Mouse (Mus musculus) midbrain, embryonic 12.5 days (tissue): ENCODE measurements around the gene Tbc1d5. TPM values are rescaled to one million over a fixed set of nuclear protein-coding genes. Genes with fewer than 3 reads are reported as not detected.

Experiments used
- ATAC-seq: fragments of 200-750 bp; cut with Nextera tagmentation; 2 replicates; pipeline ENCODE4 v1.8.0; 2017; ENCODE audit warnings: low read depth, moderate TSS enrichment, moderate library complexity; ENCODE audit not compliant: low FRiP score
- H3K27ac ChIP-seq: fragments of 300-500 bp; sonication (generic); replicated peaks from 2 replicates; pipeline ENCODE4 v1.5.1; 2016; ENCODE audit warnings: mild to moderate bottlenecking
- H3K27me3 ChIP-seq: fragments of 300-500 bp; sonication (generic); 2 replicates; pipeline ENCODE4 v1.6.1; 2016; ENCODE audit warnings: mild to moderate bottlenecking
- H3K36me3 ChIP-seq: fragments of 300-500 bp; sonication (generic); 2 replicates; pipeline ENCODE4 v1.6.1; 2016
- H3K4me1 ChIP-seq: fragments of 300-500 bp; sonication (generic); 2 replicates; pipeline ENCODE4 v1.6.1; 2016
- H3K4me2 ChIP-seq: fragments of 300-500 bp; sonication (generic); replicated peaks from 2 replicates; pipeline ENCODE4 v1.6.1; 2016; ENCODE audit warnings: mild to moderate bottlenecking, moderate library complexity
- H3K4me3 ChIP-seq: fragments of 300-500 bp; sonication (generic); 2 replicates; pipeline ENCODE4 v1.5.1; 2016; ENCODE audit warnings: mild to moderate bottlenecking
- H3K9ac ChIP-seq: fragments of 300-500 bp; sonication (generic); replicated peaks from 2 replicates; pipeline ENCODE4 v1.6.1; 2016; ENCODE audit warnings: mild to moderate bottlenecking, moderate library complexity
- H3K9me3 ChIP-seq: fragments of 300-500 bp; sonication (generic); 2 replicates; pipeline ENCODE4 v1.6.1; 2016; ENCODE audit warnings: mild to moderate bottlenecking
- WGBS: fragments of 180-500 bp; shearing (Covaris S2); methylation state at CpG from one replicate; pipeline ENCODE4 v1.1.7; 2016; 5-methylcytosine and 5-hydroxymethylcytosine counted together
- polyA plus RNA-seq: library from polyadenylated mRNA; unstranded; fragments of >200 nt; fragmentation: Nextera tagmentation; extraction: Ambion mirVana; gene quantifications from 2 replicates; pipeline ENCODE4 v1.2.1, GENCODE M21; 2016

Gene Tbc1d5
- polyA plus RNA-seq, 1 experiment from 2014 or later, result 13.3 TPM

GRCm38 (mm10) chr17:50954313-50954712, 224.8 kb downstream of the Tbc1d5 start:
- WGBS, result 86% methylated on average over 9 of the region's 9 CpGs
- no peak overlapping the region for H3K4me2 ChIP-seq

GRCm38 (mm10) chr17:50922308-50922707, 256.8 kb downstream of the Tbc1d5 start:
- Histone ChIP-seq H3K4me1 (no peaks in the 10 kb centered on the region), H3K9me3 (no peaks in the 10 kb centered on the region), H3K9ac (no peak overlapping the region), H3K27me3 (no peaks in the 10 kb centered on the region), H3K36me3 (no peaks in the 10 kb centered on the region), H3K4me3 (no peak overlapping the region), H3K4me2 (no peak overlapping the region), H3K27ac (no peak overlapping the region)
- 91% methylated on average over 2 of the region's 2 CpGs for WGBS
- no peak for ATAC-seq

More at GRCm38 (mm10) chr17:50954313-50954712, 224.8 kb downstream of the Tbc1d5 start:
- Histone ChIP-seq H3K9me3 (no peaks in the 10 kb centered on the region), H3K9ac (no peak overlapping the region), H3K4me3 (no peak overlapping the region), H3K4me1 (no peaks in the 10 kb centered on the region), H3K27me3 (no peaks in the 10 kb centered on the region), H3K36me3 (no peaks in the 10 kb centered on the region), H3K27ac (no peak overlapping the region)
- ATAC-seq, result peak; percentile 52; the same call in 1 of the 2 replicates

- Histone ChIP-seq H3K4me1 (no peaks in the 10 kb centered on the region), H3K27ac (no peak overlapping the region), H3K4me3 (no peak overlapping the region), H3K9me3 (no peaks in the 10 kb centered on the region), H3K9ac (no peak overlapping the region), H3K27me3 (no peaks in the 10 kb centered on the region), H3K36me3 (no peaks in the 10 kb centered on the region), H3K4me2 (no peak overlapping the region)
- 97% methylated on average over 2 of the region's 2 CpGs for WGBS
- no peak for ATAC-seq
Measured at GRCm38 (mm10) chr17:50915216-50915615, 263.9 kb downstream of the Tbc1d5 start.

- Histone ChIP-seq H3K4me3 (no peak overlapping the region), H3K9ac (no peak overlapping the region), H3K4me2 (no peak overlapping the region), H3K4me1 (peaks cover 8% of the 10 kb centered on the region; the same call in 1 of the 2 replicates), H3K36me3 (no peaks in the 10 kb centered on the region), H3K27me3 (no peaks in the 10 kb centered on the region), H3K9me3 (no peaks in the 10 kb centered on the region), H3K27ac (no peak overlapping the region)
- ATAC-seq, result peak; percentile 75
- 69% methylated on average over 6 of the region's 6 CpGs for WGBS
Measured at GRCm38 (mm10) chr17:50908568-50909335, 270.4 kb downstream of the Tbc1d5 start.

GRCm38 (mm10) chr17:50908160-50908559, 271.0 kb downstream of the Tbc1d5 start:
- Histone ChIP-seq H3K9ac (no peak overlapping the region), H3K4me1 (peaks cover 8% of the 10 kb centered on the region; the same call in 1 of the 2 replicates), H3K27ac (no peak overlapping the region), H3K4me3 (no peak overlapping the region), H3K27me3 (no peaks in the 10 kb centered on the region), H3K9me3 (no peaks in the 10 kb centered on the region), H3K4me2 (no peak overlapping the region), H3K36me3 (no peaks in the 10 kb centered on the region)
- ATAC-seq, result 0 out of 2 replicates have a peak, but pooled peaks have one; percentile 39
- WGBS, result 69% methylated on average over 4 of the region's 4 CpGs

- no peak for ATAC-seq
- Histone ChIP-seq H3K27ac (no peak overlapping the region), H3K9me3 (no peaks in the 10 kb centered on the region), H3K36me3 (no peaks in the 10 kb centered on the region), H3K4me2 (no peak overlapping the region), H3K27me3 (no peaks in the 10 kb centered on the region), H3K4me1 (peaks cover 8% of the 10 kb centered on the region; the same call in 1 of the 2 replicates), H3K4me3 (no peak overlapping the region), H3K9ac (no peak overlapping the region)
- 28% methylated on average over 1 of the region's 1 CpGs for WGBS
Measured at GRCm38 (mm10) chr17:50906630-50907029, 272.5 kb downstream of the Tbc1d5 start.

GRCm38 (mm10) chr17:50904463-50904862, 274.7 kb downstream of the Tbc1d5 start:
- no peak for ATAC-seq
- no peaks in the 10 kb centered on the region for H3K36me3 ChIP-seq
- 87% methylated on average over 3 of the region's 3 CpGs for WGBS

GRCm38 (mm10) chr17:50897867-50898266, 281.3 kb downstream of the Tbc1d5 start:
- 87% methylated on average over 7 of the region's 7 CpGs for WGBS
- H3K9ac ChIP-seq, result no peak overlapping the region
- H3K4me1 ChIP-seq, result no peaks in the 10 kb centered on the region
- no peaks in the 10 kb centered on the region for H3K9me3 ChIP-seq
- no peak for ATAC-seq
- H3K27me3 ChIP-seq, result no peaks in the 10 kb centered on the region
- no peak overlapping the region for H3K4me3 ChIP-seq
- no peak overlapping the region for H3K27ac ChIP-seq
- H3K36me3 ChIP-seq, result no peaks in the 10 kb centered on the region
- no peak overlapping the region for H3K4me2 ChIP-seq

More at GRCm38 (mm10) chr17:50904463-50904862, 274.7 kb downstream of the Tbc1d5 start:
- H3K4me2 ChIP-seq, result no peak overlapping the region
- no peak overlapping the region for H3K9ac ChIP-seq
- H3K4me1 ChIP-seq, result peaks cover 8% of the 10 kb centered on the region; the same call in 1 of the 2 replicates
- H3K27me3 ChIP-seq, result no peaks in the 10 kb centered on the region
- no peak overlapping the region for H3K27ac ChIP-seq
- no peak overlapping the region for H3K4me3 ChIP-seq
- H3K9me3 ChIP-seq, result no peaks in the 10 kb centered on the region

- H3K4me1 ChIP-seq, result no peaks in the 10 kb centered on the region
- no peaks in the 10 kb centered on the region for H3K9me3 ChIP-seq
- 98% methylated on average over 1 of the region's 1 CpGs for WGBS
- no peaks in the 10 kb centered on the region for H3K36me3 ChIP-seq
- H3K27ac ChIP-seq, result no peak overlapping the region
- ATAC-seq, result no peak
- H3K4me3 ChIP-seq, result no peak overlapping the region
- H3K9ac ChIP-seq, result no peak overlapping the region
- no peak overlapping the region for H3K4me2 ChIP-seq
- no peaks in the 10 kb centered on the region for H3K27me3 ChIP-seq
Measured at GRCm38 (mm10) chr17:50889475-50889874, 289.7 kb downstream of the Tbc1d5 start.

- H3K36me3 ChIP-seq, result no peaks in the 10 kb centered on the region
Measured at GRCm38 (mm10) chr17:50879910-50880309, 299.2 kb downstream of the Tbc1d5 start.

GRCm38 (mm10) chr17:50876451-50876850, 302.7 kb downstream of the Tbc1d5 start:
- no peaks in the 10 kb centered on the region for H3K4me1 ChIP-seq
- H3K9ac ChIP-seq, result no peak overlapping the region
- H3K9me3 ChIP-seq, result no peaks in the 10 kb centered on the region
- no peak overlapping the region for H3K4me2 ChIP-seq
- no peak overlapping the region for H3K27ac ChIP-seq
- no peaks in the 10 kb centered on the region for H3K36me3 ChIP-seq
- ATAC-seq, result no peak
- no peaks in the 10 kb centered on the region for H3K27me3 ChIP-seq
- 83% methylated on average over 5 of the region's 5 CpGs for WGBS
- H3K4me3 ChIP-seq, result no peak overlapping the region

More at GRCm38 (mm10) chr17:50879910-50880309, 299.2 kb downstream of the Tbc1d5 start:
- H3K27me3 ChIP-seq, result no peaks in the 10 kb centered on the region
- no peak overlapping the region for H3K4me2 ChIP-seq
- no peaks in the 10 kb centered on the region for H3K4me1 ChIP-seq
- WGBS, result 87% methylated on average over 4 of the region's 4 CpGs
- H3K9me3 ChIP-seq, result no peaks in the 10 kb centered on the region
- no peak overlapping the region for H3K27ac ChIP-seq
- no peak overlapping the region for H3K9ac ChIP-seq
- no peak for ATAC-seq
- H3K4me3 ChIP-seq, result no peak overlapping the region

GRCm38 (mm10) chr17:50874067-50874466, 305.1 kb downstream of the Tbc1d5 start:
- 83% methylated on average over 7 of the region's 7 CpGs for WGBS
- Histone ChIP-seq H3K4me3 (no peak overlapping the region), H3K27ac (no peak overlapping the region), H3K36me3 (no peaks in the 10 kb centered on the region), H3K4me1 (no peaks in the 10 kb centered on the region), H3K9ac (no peak overlapping the region), H3K4me2 (no peak overlapping the region), H3K9me3 (no peaks in the 10 kb centered on the region), H3K27me3 (no peaks in the 10 kb centered on the region)
- no peak for ATAC-seq
